Mouse (Mus musculus): ENCODE results near the gene Ppfia1.
A peak's percentile ranks its signal among the peaks of the same experiment; 100 is the strongest.

GRCm38 (mm10) chr7:144582284-144582980, 28.9 kb upstream of the Ppfia1 start, which contains the start of gene Fadd:
- TF ChIP-seq POLR2A (IDR thresholded peaks at IDR 0.05; ENCODE audit: control insufficient read depth, low read depth, low read length) (peak; percentile 83), CTCF (IDR thresholded peaks at IDR 0.05; ENCODE audit: control insufficient read depth, insufficient read depth, insufficient replicate concordance, low read depth, low read length) (no peak)
